Mouse (Mus musculus) stomach, postnatal 0 days (tissue): ENCODE data around the gene 1700067K01Rik.

ENCODE experiments used
- CTCF ChIP-seq: IDR thresholded peaks from 2 replicates; pipeline ENCODE4 v1.5.1; 2016; ENCODE audit warnings: antibody characterized with exemption, low read depth, mild to moderate bottlenecking, moderate library complexity
- EP300 ChIP-seq: optimal IDR thresholded peaks from 2 replicates; pipeline ENCODE3; 2016; ENCODE audit warnings: antibody characterized with exemption

GRCm38 (mm10) chr8:83967701-83968100, 33.6 kb upstream of the 1700067K01Rik start:
- TF ChIP-seq CTCF (no peak), EP300 (no peak)
